Mouse (Mus musculus): ENCODE measurements around the gene Prkar2a. TPM values are rescaled to one million over a fixed set of nuclear protein-coding genes. Genes with fewer than 3 reads are reported as not detected.
A peak's percentile ranks its signal among the peaks of the same experiment; 100 is the strongest.

The Prkar2a gene
- total RNA-seq, 2 experiments from 2014 or later = 45.8 to 49.2 TPM

- intact Hi-C loops (cut with DNase I) = loop anchor here (5.0 kb wide), 1 partner anchor 36 kb away; no protein-coding TSS in a partner anchor
- no peak for DNase-seq (ENCODE audit: low spot score in 2 of 2)
Measured at GRCm38 (mm10) chr9:108690914-108691313, 1.8 kb downstream of the Prkar2a start.

GRCm38 (mm10) chr9:108691371-108691770 lies 2.3 kb downstream of the Prkar2a start:
- no peak for DNase-seq (ENCODE audit: low spot score in 2 of 2)
- intact Hi-C loops (cut with DNase I) = loop anchor here (5.0 kb wide), 1 partner anchor 36 kb away; no protein-coding TSS in a partner anchor

GRCm38 (mm10) chr9:108691846-108692225 lies 2.7 kb downstream of the Prkar2a start:
- DNase-seq (ENCODE audit: low spot score in 2 of 2) = peak; percentile 89 to 91
- intact Hi-C loops (cut with DNase I) = loop anchor here (5.0 kb wide), 1 partner anchor 35 kb away; no protein-coding TSS in a partner anchor

GRCm38 (mm10) chr9:108692226-108693041 lies 3.3 kb downstream of the Prkar2a start:
- intact Hi-C loops (cut with DNase I) = loop anchor here (5.0 kb wide), 1 partner anchor 35 kb away; no protein-coding TSS in a partner anchor
- peak; percentile 67 to 73 for DNase-seq (ENCODE audit: low spot score in 2 of 2)

GRCm38 (mm10) chr9:108693946-108694345 lies 4.8 kb downstream of the Prkar2a start:
- no peak for DNase-seq (ENCODE audit: low spot score in 2 of 2)
- intact Hi-C loops (cut with DNase I) = loop anchor here (5.0 kb wide), 1 partner anchor 33 kb away; no protein-coding TSS in a partner anchor

GRCm38 (mm10) chr9:108694533-108694932 lies 5.4 kb downstream of the Prkar2a start:
- intact Hi-C loops (cut with DNase I) = loop anchor here (5.0 kb wide), 1 partner anchor 33 kb away; no protein-coding TSS in a partner anchor
- no peak for DNase-seq (ENCODE audit: low spot score in 2 of 2)

- intact Hi-C loops (cut with DNase I) = no loop called here
- DNase-seq (ENCODE audit: low spot score in 2 of 2) = no peak
Measured at GRCm38 (mm10) chr9:108702476-108702875, 13.4 kb downstream of the Prkar2a start.

GRCm38 (mm10) chr9:108703373-108704110 lies 14.4 kb downstream of the Prkar2a start:
- intact Hi-C loops (cut with DNase I) = no loop called here
- no peak for DNase-seq (ENCODE audit: low spot score in 2 of 2)

- intact Hi-C loops (cut with DNase I) = no loop called here
Measured at GRCm38 (mm10) chr9:108704591-108704990, 15.5 kb downstream of the Prkar2a start.

GRCm38 (mm10) chr9:108707212-108707611 lies 18.1 kb downstream of the Prkar2a start:
- DNase-seq (ENCODE audit: low spot score in 2 of 2) = no peak
- intact Hi-C loops (cut with DNase I) = no loop called here

More at GRCm38 (mm10) chr9:108704591-108704990, 15.5 kb downstream of the Prkar2a start:
- no peak for DNase-seq (ENCODE audit: low spot score in 2 of 2)

GRCm38 (mm10) chr9:108708833-108709232 lies 19.7 kb downstream of the Prkar2a start:
- DNase-seq (ENCODE audit: low spot score in 2 of 2) = no peak
- intact Hi-C loops (cut with DNase I) = no loop called here

- no peak for DNase-seq (ENCODE audit: low spot score in 2 of 2)
- intact Hi-C loops (cut with DNase I) = no loop called here
Measured at GRCm38 (mm10) chr9:108710767-108711166, 21.7 kb downstream of the Prkar2a start.

- no peak for DNase-seq (ENCODE audit: low spot score in 2 of 2)
- intact Hi-C loops (cut with DNase I) = no loop called here
Measured at GRCm38 (mm10) chr9:108716199-108716598, 27.1 kb downstream of the Prkar2a start.

- no peak for DNase-seq (ENCODE audit: low spot score in 2 of 2)
- intact Hi-C loops (cut with DNase I) = no loop called here
Measured at GRCm38 (mm10) chr9:108723751-108724150, 34.6 kb downstream of the Prkar2a start.

- no peak for DNase-seq (ENCODE audit: low spot score in 2 of 2)
- intact Hi-C loops (cut with DNase I) = loop anchor here (5.0 kb wide), 1 partner anchor 34 kb away; no protein-coding TSS in a partner anchor
Measured at GRCm38 (mm10) chr9:108726116-108726515, 37.0 kb downstream of the Prkar2a start.

- DNase-seq (ENCODE audit: low spot score in 2 of 2) = no peak
- intact Hi-C loops (cut with DNase I) = loop anchor here (5.0 kb wide), 1 partner anchor 37 kb away; no protein-coding TSS in a partner anchor
Measured at GRCm38 (mm10) chr9:108729050-108729449, 39.9 kb downstream of the Prkar2a start.

GRCm38 (mm10) chr9:108732462-108732861 lies 43.3 kb downstream of the Prkar2a start:
- intact Hi-C loops (cut with DNase I) = no loop called here
- no peak for DNase-seq (ENCODE audit: low spot score in 2 of 2)

- DNase-seq (ENCODE audit: low spot score in 2 of 2) = no peak
- intact Hi-C loops (cut with DNase I) = no loop called here
Measured at GRCm38 (mm10) chr9:108734626-108735025, 45.5 kb downstream of the Prkar2a start.

- intact Hi-C loops (cut with DNase I) = no loop called here
- DNase-seq (ENCODE audit: low spot score in 2 of 2) = no peak
Measured at GRCm38 (mm10) chr9:108739239-108739638, 50.1 kb downstream of the Prkar2a start.

- intact Hi-C loops (cut with DNase I) = no loop called here
- no peak for DNase-seq (ENCODE audit: low spot score in 2 of 2)
Measured at GRCm38 (mm10) chr9:108740062-108740461, 50.9 kb downstream of the Prkar2a start.

All from left cerebral cortex, postnatal 36 days (tissue).